Mouse (Mus musculus) forebrain, embryonic 15.5 days (tissue): ENCODE data around the gene Zfp956. TPM values are rescaled to one million over a fixed set of nuclear protein-coding genes. Genes with fewer than 3 reads are reported as not detected.
A peak's percentile ranks its signal among the peaks of the same experiment; 100 is the strongest.
"Not testable (repeated sequence)": the region's sequence is repeated elsewhere in the genome, so short reads cannot be mapped to it uniquely, and the experiment has no call there.

Source experiments
- ATAC-seq: fragments of 200-750 bp; cut with Nextera tagmentation; replicated peaks from 2 replicates; pipeline ENCODE4 v1.8.0; 2017; ENCODE audit warnings: mild to moderate bottlenecking, moderate TSS enrichment, moderate library complexity
- H3K27ac ChIP-seq: fragments of 300-500 bp; sonication (generic); replicated peaks from 2 replicates; pipeline ENCODE4 v1.5.1; 2015; ENCODE audit warnings: mild to moderate bottlenecking, inconsistent platforms
- H3K27me3 ChIP-seq: fragments of 300-500 bp; sonication (generic); 2 replicates; pipeline ENCODE4 v1.6.1; 2015; ENCODE audit warnings: inconsistent platforms
- H3K36me3 ChIP-seq: fragments of 300-500 bp; sonication (generic); 2 replicates; pipeline ENCODE4 v1.6.1; 2015; ENCODE audit warnings: mild to moderate bottlenecking, inconsistent platforms
- H3K4me1 ChIP-seq: fragments of 300-500 bp; sonication (generic); 2 replicates; pipeline ENCODE4 v1.6.1; 2015; ENCODE audit warnings: inconsistent platforms
- H3K4me2 ChIP-seq: fragments of 300-500 bp; sonication (generic); replicated peaks from 2 replicates; pipeline ENCODE4 v1.6.1; 2015; ENCODE audit warnings: mild to moderate bottlenecking, inconsistent platforms
- H3K4me3 ChIP-seq: fragments of 300-500 bp; sonication (generic); 2 replicates; pipeline ENCODE4 v1.5.1; 2015; ENCODE audit warnings: mild to moderate bottlenecking, inconsistent platforms
- H3K9ac ChIP-seq: fragments of 300-500 bp; sonication (generic); replicated peaks from 2 replicates; pipeline ENCODE4 v1.6.1; 2015; ENCODE audit warnings: mild to moderate bottlenecking, inconsistent platforms
- H3K9me3 ChIP-seq: fragments of 300-500 bp; sonication (generic); 2 replicates; pipeline ENCODE4 v1.6.1; 2016; ENCODE audit warnings: inconsistent platforms
- WGBS: fragments of 180-500 bp; shearing (Covaris S2); methylation state at CpG from one replicate; pipeline ENCODE4 v1.1.7; 2015; ENCODE audit warnings: mixed read lengths; 5-methylcytosine and 5-hydroxymethylcytosine counted together
- polyA plus RNA-seq: library from polyadenylated mRNA; unstranded; fragments of >200 nt; fragmentation: Nextera tagmentation; extraction: Ambion mirVana; gene quantifications from 2 replicates; pipeline ENCODE4 v1.2.1, GENCODE M21; 2015

Gene Zfp956
- polyA plus RNA-seq, 1 experiment from 2014 or later, result 21.5 TPM

DNA sequence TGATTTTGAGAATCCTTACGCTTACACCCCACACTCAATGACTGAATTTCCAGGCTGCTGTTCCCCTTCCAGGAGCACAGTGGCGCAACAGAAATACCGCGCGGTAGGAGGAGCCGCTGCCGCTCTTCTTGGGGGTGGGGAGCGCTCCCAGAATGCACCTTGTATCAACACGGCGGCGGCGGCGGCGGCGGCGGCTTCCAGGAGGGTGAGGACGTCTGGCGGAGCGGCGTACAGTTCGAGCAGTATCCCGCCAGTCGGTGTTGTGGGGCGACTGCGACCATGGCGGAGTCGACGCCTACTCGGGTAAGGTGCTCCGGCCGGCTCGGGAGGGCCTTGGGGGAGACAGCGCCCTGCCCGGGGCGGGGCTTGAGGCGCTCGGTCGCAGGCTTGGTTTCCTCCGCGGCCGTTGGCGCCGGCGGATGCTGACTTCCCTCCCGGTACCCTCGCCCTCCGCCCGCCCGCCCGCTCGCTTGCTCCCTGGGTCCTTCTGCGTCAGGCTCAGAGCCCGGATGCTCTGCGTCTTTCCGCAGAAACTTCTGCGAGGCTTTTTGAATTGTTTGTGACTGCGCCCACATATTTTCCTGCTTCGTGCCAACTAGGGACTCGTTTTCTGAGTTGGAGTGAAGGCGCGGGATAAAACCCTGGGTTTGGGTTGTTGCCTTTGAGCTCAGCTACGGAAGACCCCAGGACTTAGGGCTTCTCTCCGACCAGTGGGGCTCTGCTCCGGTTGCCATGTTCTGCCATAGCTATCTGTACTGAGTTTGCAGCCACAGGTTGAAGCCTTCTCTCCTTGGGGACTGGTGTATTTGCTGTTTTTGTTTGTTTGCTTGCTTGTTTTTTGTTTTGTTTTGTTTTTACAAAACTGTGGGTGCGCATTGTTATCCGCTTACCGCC is 32.5 kb upstream of the Zfp956 start, which contains the start of gene Zfp212:
Gene Zfp212 (plus strand): TSS at position 30 of the 894 bp plus-strand sequence.
- H3K4me1 ChIP-seq, result peaks cover 19% of the 10 kb centered on the region
- H3K36me3 ChIP-seq, result no peaks in the 10 kb centered on the region
- H3K27me3 ChIP-seq, result no peaks in the 10 kb centered on the region
- peak within 1 kb of the TSS; percentile 62 for H3K4me2 ChIP-seq
- H3K9ac ChIP-seq, result peak within 1 kb of the TSS; percentile 90
- no peaks in the 10 kb centered on the region for H3K9me3 ChIP-seq
- peak within 1 kb of the TSS; percentile 98 for H3K27ac ChIP-seq
- under 1% methylated on average over 67 of the region's 67 CpGs for WGBS
- H3K4me3 ChIP-seq, result peak within 1 kb of the TSS; percentile 94
- peak; percentile 97 for ATAC-seq

GRCm38 (mm10) chr6:47942461-47942860 is 10.7 kb upstream of the Zfp956 start:
- H3K4me1 ChIP-seq, result peaks cover 11% of the 10 kb centered on the region
- H3K36me3 ChIP-seq, result no peaks in the 10 kb centered on the region
- no peak for ATAC-seq
- 55% methylated on average over 12 of the region's 12 CpGs for WGBS
- no peaks in the 10 kb centered on the region for H3K27me3 ChIP-seq
- H3K9me3 ChIP-seq, result no peaks in the 10 kb centered on the region
- H3K4me2 ChIP-seq, result peak overlapping the region; percentile 85
- peak overlapping the region; percentile 45 for H3K4me3 ChIP-seq
- H3K9ac ChIP-seq, result peak overlapping the region; percentile 48; the same call in 1 of the 2 replicates
- H3K27ac ChIP-seq, result no peak overlapping the region

DNA sequence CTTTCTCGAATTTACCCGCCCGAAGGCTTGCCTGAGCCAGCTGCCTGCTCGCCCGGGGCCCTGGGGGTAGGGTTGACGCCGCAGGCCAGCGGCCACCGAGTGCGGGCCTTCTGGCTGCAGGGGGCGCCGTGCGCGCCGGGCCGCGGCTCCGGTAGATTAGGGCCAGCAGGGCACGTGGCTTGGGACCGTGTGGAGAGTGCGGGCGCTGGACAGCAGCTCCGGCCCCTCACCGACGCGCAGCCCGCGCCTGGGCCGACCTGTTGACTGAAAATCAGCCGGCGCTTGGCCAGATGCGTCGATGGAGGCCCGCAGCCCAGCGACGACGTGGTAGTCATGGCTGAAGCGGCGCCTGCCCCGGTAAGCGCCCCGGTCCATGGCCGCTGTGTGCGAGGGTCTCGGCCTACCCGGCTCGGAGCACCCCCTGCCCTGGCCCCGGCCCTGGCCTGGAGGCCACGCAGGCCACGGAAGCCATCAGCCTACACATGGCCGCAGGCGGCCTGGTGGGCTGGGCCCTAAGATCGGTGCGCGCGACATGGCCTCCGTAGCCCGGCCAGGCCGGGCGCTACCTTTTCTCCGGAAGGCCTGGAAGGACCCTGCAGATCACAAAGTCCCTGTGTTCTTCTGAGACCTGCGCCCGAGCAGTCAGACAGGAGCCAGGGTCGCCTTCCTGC is 10.0 kb upstream of the Zfp956 start:
- peak overlapping the region; percentile 48 for H3K9ac ChIP-seq
- no peak overlapping the region for H3K27ac ChIP-seq
- no peaks in the 10 kb centered on the region for H3K9me3 ChIP-seq
- H3K4me2 ChIP-seq, result peak overlapping the region; percentile 85
- peak; percentile 84 for ATAC-seq
- H3K27me3 ChIP-seq, result no peaks in the 10 kb centered on the region
- peak overlapping the region; percentile 45 for H3K4me3 ChIP-seq
- WGBS, result 11% methylated on average over 56 of the region's 64 CpGs
- peaks cover 11% of the 10 kb centered on the region for H3K4me1 ChIP-seq
- no peaks in the 10 kb centered on the region for H3K36me3 ChIP-seq

DNA sequence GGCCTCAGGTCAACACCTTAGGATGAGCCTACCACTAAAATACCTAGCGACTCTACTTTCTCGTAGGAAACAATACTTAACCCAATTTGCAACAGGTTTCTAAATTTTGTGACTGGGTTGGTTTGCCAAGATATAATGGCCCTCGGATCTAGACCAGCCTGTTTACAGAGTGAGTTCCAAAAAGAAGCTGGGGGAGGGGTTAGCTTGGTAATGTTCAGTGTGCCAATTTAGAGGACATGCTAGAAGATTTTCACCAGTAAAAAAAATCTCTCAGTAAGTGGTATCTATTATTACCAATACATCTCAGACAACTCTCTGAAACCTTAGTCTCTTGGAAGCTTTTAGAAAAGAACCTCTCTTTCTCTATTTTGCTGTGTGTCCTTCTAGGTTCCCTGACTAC is 9.5 kb upstream of the Zfp956 start:
- WGBS, result 82% methylated on average over 3 of the region's 3 CpGs
- ATAC-seq, result no peak
- no peaks in the 10 kb centered on the region for H3K9me3 ChIP-seq
- H3K27ac ChIP-seq, result no peak overlapping the region
- H3K4me3 ChIP-seq, result peak overlapping the region; percentile 45
- H3K27me3 ChIP-seq, result no peaks in the 10 kb centered on the region
- H3K36me3 ChIP-seq, result no peaks in the 10 kb centered on the region
- H3K4me2 ChIP-seq, result peak overlapping the region; percentile 85
- peaks cover 11% of the 10 kb centered on the region for H3K4me1 ChIP-seq
- H3K9ac ChIP-seq, result peak overlapping the region; percentile 48

GRCm38 (mm10) chr6:47947388-47947787 is 5.8 kb upstream of the Zfp956 start:
- ATAC-seq, result no peak
- H3K4me2 ChIP-seq, result no peak overlapping the region
- no peak overlapping the region for H3K4me3 ChIP-seq
- H3K36me3 ChIP-seq, result no peaks in the 10 kb centered on the region
- H3K27me3 ChIP-seq, result no peaks in the 10 kb centered on the region
- no peaks in the 10 kb centered on the region for H3K9me3 ChIP-seq
- no peak overlapping the region for H3K27ac ChIP-seq
- WGBS, result 95% methylated on average over 4 of the region's 4 CpGs
- H3K9ac ChIP-seq, result no peak overlapping the region
- H3K4me1 ChIP-seq, result peaks cover 10% of the 10 kb centered on the region

- Histone ChIP-seq H3K4me2 (peak overlapping the region; percentile 63), H3K27ac (no peak overlapping the region), H3K36me3 (peaks cover 29% of the 10 kb centered on the region), H3K27me3 (no peaks in the 10 kb centered on the region), H3K9ac (no peak overlapping the region), H3K9me3 (no peaks in the 10 kb centered on the region), H3K4me3 (peak overlapping the region; percentile 66; the same call in 1 of the 2 replicates), H3K4me1 (peaks cover 18% of the 10 kb centered on the region)
- no peak for ATAC-seq
- 94% methylated on average over 3 of the region's 3 CpGs for WGBS
Observed at GRCm38 (mm10) chr6:47954425-47954824, 1.2 kb downstream of the Zfp956 start.

- peaks cover 17% of the 10 kb centered on the region for H3K4me1 ChIP-seq
- no peaks in the 10 kb centered on the region for H3K9me3 ChIP-seq
- no peak overlapping the region for H3K4me2 ChIP-seq
- H3K36me3 ChIP-seq, result peaks cover 45% of the 10 kb centered on the region
- no peaks in the 10 kb centered on the region for H3K27me3 ChIP-seq
- ATAC-seq, result no peak
- no peak overlapping the region for H3K9ac ChIP-seq
- no peak overlapping the region for H3K4me3 ChIP-seq
- no peak overlapping the region for H3K27ac ChIP-seq
Observed at GRCm38 (mm10) chr6:47957816-47958215, 4.6 kb downstream of the Zfp956 start.

DNA sequence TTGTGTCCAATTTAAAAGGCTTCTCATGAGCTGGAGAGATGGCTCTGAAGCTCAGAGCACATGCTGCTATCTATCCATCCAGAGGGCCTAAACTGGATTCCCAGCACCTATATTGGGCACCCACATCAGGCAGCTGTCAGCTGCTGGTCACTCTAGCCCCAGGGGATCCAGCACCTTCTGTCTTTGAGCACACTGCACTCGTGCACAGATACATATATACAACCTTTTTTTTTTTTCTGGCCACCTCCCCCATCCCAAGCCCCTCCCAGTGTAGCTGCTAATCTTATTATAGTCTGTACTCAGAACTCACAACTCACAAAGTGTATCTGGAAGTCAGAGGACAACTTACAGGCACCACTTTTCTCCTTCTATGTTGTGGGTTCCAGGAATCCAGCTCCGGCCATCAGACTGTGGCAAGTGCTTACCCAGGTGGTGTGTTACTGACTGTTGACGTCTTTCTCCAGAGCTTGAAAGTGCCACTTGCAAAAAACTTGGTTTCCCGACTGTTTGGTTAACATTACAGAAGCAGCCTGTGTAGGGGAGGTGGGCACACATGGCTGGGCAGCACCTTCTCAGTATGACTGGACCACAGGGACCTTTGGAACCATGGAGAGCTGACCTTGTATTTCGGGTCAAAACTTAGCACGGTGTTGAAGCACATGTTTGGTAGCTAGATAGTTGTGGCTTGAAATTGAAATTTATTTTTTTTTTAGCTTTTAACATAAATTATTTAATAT is 7.7 kb downstream of the Zfp956 start:
- Histone ChIP-seq H3K36me3 (peaks cover 61% of the 10 kb centered on the region), H3K9me3 (no peaks in the 10 kb centered on the region), H3K9ac (no peak overlapping the region), H3K27me3 (no peaks in the 10 kb centered on the region), H3K4me3 (no peak overlapping the region), H3K27ac (no peak overlapping the region), H3K4me1 (no peaks in the 10 kb centered on the region), H3K4me2 (no peak overlapping the region)
- no peak for ATAC-seq
- 90% methylated on average over 6 of the region's 6 CpGs for WGBS

- ATAC-seq, result no peak
- WGBS, result 93% methylated on average over 7 of the region's 7 CpGs
- H3K27ac ChIP-seq, result no peak overlapping the region
- H3K4me2 ChIP-seq, result no peak overlapping the region
- no peaks in the 10 kb centered on the region for H3K4me1 ChIP-seq
- peaks cover 47% of the 10 kb centered on the region for H3K36me3 ChIP-seq
- no peaks in the 10 kb centered on the region for H3K27me3 ChIP-seq
- no peak overlapping the region for H3K9ac ChIP-seq
- H3K4me3 ChIP-seq, result no peak overlapping the region
- no peaks in the 10 kb centered on the region for H3K9me3 ChIP-seq
Observed at GRCm38 (mm10) chr6:47963051-47963450, 9.9 kb downstream of the Zfp956 start.

DNA sequence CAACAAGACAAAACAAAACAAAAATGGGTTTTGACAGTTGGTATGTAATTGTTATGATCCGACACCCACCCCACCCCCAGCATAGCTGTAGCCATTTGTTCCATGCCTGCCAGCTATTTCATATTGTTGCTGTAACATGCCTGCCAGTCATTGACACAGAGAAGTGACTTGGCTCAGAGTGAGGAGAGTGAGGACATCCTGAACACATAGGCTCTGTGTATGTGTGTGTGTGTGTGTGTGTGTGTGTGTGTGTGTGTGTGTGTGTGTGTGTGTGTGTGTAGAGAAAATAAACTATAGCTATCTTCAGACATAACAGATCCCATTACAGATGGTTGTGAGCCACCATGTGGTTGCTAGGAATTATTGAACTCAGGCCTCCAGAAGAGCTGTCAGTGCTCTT is 15.0 kb downstream of the Zfp956 start:
- H3K4me1 ChIP-seq, H3K27ac ChIP-seq, ATAC-seq, H3K27me3 ChIP-seq, H3K4me3 ChIP-seq, H3K9ac ChIP-seq, H3K9me3 ChIP-seq, H3K4me2 ChIP-seq: not testable (repeated sequence)
- 73% methylated on average over 1 of the region's 1 CpGs for WGBS
- peaks cover 16% of the 10 kb centered on the region for H3K36me3 ChIP-seq

GRCm38 (mm10) chr6:47974599-47974998 is 21.4 kb downstream of the Zfp956 start:
- WGBS, result 76% methylated on average over 1 of the region's 1 CpGs
- Histone ChIP-seq H3K4me1 (no peaks in the 10 kb centered on the region), H3K36me3 (no peaks in the 10 kb centered on the region), H3K4me3 (no peak overlapping the region), H3K9ac (no peak overlapping the region), H3K4me2 (no peak overlapping the region), H3K27ac (no peak overlapping the region), H3K27me3 (no peaks in the 10 kb centered on the region), H3K9me3 (no peaks in the 10 kb centered on the region)
- ATAC-seq, result no peak

GRCm38 (mm10) chr6:47978897-47979368 is 25.7 kb downstream of the Zfp956 start:
- Histone ChIP-seq H3K36me3 (no peaks in the 10 kb centered on the region), H3K4me2 (no peak overlapping the region), H3K4me1 (no peaks in the 10 kb centered on the region), H3K27me3 (no peaks in the 10 kb centered on the region), H3K9ac (no peak overlapping the region), H3K9me3 (no peaks in the 10 kb centered on the region), H3K4me3 (no peak overlapping the region), H3K27ac (no peak overlapping the region)
- ATAC-seq, result no peak
- WGBS, result 17% methylated on average over 6 of the region's 6 CpGs
